Mouse (Mus musculus) right cerebral cortex, postnatal 14 days (tissue): ENCODE measurements around the gene Podn.
A peak's percentile ranks its signal among the peaks of the same experiment; 100 is the strongest.

Source experiments
- DNase-seq: peaks from one replicate; pipeline ENCODE4 v3.0.0; 2022

Gene Podn

DNA sequence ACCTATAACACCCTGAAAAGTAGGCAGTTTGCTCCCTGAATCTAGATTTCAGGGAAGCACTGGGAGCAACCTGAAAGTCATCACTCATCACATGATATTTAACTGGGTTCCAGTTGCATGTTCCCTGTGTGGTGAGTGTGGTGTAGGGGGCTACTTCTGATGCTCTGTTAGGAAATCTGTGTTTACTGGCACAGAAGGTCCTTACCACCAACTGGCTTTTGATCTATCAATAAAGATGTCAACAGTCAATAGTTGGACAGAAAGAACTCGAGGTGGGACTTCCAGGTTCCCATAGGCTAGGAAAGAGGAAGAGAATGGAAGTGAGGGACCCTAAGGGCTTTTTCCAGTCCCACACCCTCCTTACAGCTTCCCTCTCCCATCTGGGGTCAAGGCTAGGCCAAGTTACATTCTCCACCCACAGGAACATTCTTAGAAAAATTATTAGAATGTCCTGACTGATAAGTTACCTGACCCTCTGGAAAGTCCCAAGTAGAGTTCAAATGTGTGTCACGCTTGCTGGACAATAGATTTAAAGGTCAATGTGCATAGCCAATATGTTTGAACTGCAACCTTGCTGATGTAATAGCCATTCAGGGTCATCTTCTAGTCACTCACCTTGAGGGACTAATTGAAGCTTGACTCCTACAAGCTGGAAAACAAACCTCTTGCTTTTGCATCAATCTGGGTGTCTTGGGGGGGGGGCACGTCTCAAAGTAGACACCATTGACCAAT, 18.9 kb downstream of the Podn start:
- DNase-seq: no peak

DNA sequence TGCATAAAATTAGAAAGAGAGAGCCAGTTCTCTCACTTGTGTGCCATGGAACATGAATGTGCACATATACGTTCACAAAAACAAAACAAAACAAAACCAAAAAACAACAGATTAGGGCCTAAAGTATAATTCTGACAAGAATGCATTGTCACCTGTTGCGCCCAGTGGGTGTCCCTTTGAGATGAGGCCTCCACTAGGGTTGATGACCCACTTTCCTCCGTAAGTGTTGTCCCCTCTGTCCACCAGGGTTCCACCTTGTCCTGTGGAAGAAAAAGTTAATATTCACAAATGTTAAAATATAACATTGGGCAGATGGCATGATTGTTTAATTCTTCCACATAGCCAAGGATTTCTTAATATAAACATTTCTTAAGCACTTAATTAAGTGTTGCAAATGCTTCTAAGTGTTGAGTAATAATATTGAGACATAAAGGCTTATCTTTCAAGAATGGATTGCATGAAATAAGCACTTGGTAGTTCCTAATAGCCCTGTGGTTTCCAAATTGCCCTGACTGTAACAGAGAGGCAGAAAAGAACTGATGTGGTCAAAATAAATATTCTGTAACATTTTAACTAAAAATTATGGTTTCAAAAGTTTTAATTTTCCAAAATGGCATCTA, 21.9 kb downstream of the Podn start:
- DNase-seq: no peak

DNA sequence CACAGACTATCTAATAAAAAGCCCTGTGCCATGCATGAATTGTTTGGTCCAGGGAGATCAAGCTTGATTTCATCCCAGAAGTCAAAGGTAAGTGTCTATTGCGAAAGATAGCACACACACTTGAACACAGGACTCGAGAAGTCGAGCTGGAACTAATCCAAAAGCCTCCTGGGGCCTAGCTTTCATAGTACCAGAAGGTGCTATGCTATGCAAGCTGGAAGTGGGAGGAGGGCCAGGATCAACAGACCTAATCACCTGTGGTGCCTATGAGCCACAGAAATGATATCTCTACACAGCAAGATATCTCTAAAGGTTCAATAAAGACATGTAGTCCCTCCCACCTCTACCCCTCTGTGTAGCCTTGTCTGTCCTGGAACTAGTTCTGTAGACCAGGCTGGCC, 24.2 kb downstream of the Podn start:
- no peak for DNase-seq

DNA sequence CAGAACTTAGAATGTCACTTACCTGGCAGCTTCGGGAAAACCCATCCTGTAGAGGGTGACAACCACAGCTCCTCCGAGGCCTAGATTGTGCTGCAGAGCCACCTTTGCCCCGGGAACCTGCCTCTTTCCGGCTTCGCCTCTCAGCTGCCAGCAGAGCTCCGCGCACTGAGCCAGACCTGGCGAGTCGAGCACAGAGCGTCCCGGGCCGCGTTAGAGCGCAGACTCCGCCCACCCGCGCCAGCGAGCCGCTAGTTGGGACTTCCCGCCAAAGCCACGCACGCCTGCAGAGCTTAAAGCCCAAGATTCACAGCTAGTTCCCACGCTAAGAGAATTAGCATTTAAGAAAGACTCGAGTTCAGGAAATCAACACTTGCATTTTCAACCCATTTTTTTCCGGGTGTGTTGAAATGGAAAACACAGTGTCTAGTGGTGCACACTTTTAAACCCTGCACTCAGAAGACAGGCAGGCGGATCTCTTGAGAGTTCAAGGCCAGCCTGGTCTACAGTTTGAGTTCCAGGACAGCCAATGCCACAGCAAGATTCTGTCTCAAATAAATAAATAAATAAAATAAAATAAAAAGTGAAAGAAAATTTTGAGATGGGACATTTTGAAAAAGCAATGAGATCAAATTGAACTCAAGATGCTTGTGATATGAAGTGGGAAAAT, 24.9 kb downstream of the Podn start:
- peak; percentile 94 for DNase-seq

DNA sequence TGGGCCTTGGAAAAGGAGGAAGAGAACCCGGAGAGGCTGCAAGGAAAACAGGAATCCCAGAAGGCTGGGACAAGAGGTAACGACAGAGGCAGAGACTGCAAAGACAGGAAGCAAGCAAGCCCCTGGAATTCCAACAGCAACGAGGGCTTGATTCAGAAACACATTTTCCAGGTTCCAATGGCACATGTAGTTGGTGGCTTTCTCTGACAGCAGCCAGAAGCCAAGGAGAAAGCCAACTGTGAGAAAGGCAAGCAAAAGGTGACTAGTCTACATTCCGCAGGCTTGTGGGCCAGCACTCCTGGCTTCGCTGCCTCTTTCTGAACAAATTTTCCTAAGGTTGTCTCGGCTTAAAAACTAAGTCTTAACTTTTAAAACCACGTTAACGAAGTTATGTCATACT, 25.5 kb downstream of the Podn start:
- no peak for DNase-seq

DNA sequence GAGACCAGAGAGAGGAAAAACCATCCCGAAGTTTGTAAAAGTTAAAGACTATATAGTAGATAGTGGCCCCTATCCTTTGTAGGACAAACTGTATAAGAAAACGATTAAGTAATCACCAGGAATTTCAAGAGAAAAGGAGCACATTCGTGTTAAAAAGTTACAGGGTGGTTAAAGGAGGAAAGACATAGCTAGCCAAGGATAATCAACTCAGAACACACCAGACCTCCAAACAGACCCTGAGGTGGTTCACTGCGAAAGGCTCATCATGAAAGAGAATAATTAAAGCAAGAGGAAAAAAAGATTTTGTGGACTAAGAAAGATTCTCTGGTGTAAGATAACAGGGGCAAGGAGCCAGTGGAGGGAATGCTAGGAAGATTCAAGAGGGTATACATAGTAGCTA, 26.0 kb downstream of the Podn start:
- no peak for DNase-seq

DNA sequence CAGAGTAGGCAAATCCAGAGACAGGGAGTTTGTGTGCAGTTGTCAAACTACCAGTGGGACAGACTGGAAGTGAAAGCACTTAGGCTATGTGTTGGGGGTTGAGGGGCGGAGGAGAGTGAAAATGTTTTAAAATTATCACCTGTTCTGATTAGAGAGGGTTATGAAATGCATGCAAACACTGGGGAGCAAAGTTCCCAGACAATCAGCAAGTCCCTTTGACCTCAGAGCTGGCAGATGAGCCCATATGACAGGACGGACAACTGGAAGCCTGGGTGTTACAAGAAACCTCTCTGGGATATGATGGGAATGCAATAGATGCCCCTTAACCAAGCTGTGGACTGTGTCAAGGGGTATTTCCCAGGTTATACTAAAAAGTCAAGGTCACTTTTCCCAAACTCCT, 28.2 kb downstream of the Podn start:
- DNase-seq: no peak

DNA sequence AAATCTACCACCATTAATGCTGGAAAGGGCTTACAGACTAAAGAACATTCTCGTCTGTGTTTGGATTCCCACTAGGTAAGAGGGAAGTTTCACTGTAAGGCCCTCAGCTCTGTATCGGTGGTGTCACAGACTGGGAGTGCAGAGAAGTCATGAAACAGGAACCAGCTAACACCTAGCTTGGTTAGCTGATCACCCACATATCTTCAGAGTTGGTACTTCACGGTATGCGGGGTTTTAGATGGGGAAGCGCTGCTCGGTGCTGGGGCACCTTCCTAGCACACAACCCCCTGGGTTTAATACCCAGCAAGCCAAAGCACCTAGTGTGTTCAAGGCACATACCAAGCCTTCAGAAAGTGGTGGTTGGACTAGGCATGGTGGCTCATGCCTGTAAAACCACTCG, 29.0 kb downstream of the Podn start:
- no peak for DNase-seq

DNA sequence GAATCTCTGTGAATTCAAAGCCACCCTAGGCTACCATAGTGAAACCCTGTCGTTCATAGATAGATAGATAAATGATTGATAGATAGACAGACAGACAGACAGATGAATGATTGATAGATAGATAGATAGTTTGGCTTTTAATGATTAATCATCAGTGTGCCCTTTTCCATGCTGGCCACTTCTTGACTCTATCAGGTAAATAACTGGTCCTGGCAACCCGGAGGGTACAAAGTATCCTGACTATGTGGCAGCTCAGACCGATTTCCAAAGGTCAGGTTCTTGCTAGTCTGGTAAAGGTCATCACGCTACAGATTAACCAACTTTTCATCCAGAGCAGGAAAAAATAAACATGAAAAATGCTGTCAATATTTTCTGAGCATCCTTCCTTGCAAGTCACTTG, 29.7 kb downstream of the Podn start:
- DNase-seq: no peak

DNA sequence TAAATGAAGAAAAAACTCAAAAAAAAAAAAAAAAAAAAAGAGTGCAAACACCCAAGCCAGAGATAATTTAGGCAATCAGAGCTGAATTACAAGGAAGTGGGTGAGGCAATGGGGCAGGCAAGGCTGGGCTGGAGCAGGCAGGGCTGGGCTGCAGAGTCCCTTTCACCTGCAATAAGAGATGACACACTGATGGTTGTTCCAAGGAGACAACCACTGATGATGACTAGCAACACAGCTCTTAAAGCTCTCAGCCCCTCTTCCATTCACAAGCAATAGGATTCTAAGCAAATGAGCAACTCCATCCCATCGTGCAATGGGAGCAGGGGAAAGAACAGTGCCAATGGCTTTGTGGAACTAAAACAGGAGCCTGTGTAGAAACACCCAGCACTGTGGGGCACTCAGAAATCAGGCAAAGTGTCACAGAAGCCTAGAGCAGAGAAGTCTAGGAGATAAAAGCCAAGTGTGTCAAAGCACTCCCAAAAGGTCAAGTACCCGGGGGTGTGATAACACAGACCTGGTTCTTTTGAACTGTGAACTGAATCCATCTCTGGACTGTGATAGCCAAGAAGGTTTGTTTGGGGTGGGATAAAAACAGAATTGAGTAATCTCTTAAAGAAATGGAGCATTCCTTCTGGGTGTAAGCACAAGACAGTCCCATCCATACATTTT, 30.9 kb downstream of the Podn start:
- no peak for DNase-seq

DNA sequence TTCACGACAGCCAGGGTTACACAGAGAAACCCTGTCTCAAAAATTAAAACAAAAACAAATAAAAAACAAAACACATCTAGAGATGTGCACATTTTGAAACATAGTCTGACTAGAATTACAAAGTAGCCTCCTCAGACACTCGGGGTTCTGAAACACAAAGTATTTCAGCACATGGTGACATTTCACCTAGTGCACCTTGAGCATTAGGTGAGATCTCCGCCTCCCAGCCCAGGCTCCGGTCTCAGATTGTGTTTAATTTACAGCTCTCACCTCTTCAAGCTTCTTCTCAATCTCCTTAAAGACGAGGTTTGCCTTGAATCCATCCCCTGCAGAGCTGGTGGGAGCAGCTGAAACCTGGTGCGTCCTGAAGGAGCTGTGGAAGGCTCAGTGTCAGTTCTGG, 32.6 kb downstream of the Podn start:
- DNase-seq: no peak

DNA sequence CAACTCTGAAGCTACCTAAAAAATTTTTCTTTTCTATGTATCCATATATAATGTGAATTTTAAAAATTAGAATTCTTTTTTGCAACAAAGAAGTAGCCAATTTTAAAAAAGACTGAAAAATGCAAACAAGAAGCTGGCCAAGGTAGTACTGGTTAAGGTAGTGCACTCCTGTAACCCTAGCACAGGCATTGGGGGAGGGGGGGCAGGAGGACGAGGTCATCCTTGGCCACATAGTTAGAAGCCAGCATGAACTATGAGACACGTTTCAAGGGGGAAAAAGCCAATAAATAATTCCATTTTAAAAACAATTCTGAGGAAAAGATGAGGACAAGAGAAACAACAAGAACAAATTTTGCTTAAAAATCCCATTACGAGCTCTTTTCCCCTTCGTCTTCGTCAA, 33.7 kb downstream of the Podn start:
- DNase-seq: no peak

DNA sequence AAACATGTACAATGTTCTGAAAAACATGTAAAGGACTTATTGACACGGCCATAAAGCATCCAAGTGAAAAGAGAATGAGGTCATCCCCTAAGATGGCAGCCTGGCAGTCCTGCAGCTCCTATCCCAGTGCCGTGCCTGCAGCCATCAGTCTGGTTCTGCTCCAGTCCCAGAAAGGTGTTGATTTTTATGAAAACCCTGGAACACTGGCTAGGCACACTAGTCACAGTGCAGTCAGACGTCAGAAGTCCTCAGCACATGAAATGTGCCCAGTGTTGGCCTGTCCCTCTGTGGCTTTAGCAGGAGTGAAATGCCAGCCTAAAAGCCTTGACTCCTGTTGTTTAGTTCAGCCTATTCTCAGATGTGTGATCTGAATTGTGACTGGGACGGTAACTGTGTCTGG, 35.5 kb downstream of the Podn start:
- DNase-seq: no peak

DNA sequence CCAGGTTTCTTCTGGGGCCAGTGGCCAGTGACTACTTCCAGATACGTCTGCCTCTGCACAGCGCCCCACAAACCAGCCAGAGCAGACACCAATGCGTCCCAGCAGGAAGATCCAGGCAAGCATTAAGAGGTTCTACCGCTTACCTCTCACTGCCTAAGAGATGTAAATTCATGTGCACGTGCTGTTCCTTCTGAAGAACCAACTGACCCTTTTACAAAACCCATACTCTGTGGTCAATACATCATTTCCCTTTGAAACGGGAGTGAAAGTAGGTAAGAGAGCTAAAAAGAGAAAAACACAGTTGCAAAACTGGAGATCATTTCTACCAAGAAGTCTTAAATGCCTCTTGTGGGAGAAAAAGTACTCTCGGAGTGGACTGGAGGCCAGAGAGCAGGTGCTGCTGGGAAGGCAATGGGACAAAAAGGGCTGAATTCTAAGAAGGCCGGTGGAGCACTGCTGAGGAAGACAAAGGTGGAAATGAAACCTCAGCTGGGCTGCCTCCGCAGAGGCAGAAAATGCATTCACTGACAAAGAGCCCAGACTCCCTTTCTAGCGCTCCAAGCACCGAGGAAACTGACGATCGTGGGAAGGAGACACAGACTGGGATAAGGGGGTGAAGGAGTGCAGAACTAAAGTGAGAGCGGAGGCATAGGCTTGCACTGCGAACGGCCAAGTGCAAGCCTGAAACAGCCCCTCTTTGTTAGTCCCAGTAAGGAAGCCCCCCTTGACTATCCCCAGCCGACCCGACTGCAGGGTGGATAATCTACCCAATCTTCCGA, 36.5 kb downstream of the Podn start:
- no peak for DNase-seq

DNA sequence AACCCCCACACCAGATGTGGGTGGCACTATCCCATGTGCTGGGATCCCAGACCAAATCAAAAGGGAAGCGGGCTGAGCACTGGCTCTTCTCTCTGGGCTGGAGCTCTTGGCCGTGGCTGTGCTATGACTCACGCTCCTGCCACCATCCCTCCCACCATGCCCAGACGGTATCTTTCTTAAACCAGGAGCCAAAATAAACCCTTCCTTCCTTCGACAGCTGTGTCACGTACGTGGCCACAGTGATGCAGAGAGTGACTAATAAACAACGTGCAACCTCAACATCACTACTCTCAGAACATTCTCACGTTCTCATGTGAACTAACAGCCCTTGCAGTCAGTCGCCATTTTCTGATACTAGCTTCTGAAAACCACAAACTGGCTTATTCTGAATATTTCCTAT, 38.1 kb downstream of the Podn start:
- DNase-seq: peak; percentile 31

DNA sequence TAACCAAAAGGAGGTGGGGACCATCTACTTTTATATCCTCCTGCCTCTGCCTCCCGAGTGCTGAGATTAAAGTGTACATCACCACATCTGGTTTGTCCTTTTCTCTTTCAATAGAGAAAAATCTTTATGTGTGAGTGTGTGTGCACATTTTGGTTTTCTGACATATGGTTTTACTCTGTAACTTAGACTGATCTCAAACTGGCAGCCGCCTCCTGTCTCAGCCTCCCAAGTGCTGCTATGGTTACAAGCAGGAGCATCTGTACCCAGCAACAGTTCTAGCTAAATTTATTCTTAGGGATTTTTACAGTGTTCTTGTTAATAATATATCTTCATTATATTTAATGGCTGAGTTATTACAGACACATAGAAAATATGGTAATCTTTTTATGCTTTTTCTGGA, 39.0 kb downstream of the Podn start:
- DNase-seq: no peak

DNA sequence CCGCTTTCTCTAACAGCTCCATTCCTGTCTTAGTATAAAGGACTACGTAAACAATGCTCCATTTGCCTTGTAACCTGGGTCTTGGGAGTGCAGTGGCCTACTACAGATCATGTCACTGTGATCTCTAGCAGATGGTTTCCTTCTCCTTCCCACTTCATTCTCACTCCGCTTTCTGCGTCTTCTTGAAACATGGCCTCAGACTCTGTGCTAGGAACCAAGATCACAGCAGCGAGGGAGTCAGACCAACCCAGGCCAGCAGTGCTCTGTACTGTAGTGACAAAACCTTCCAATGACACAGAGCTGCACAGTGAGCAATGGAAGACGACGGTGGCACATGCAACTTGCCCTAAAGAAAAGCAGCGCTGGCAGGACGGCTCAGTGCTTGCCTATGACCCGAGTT, 40.4 kb downstream of the Podn start:
- DNase-seq: no peak

DNA sequence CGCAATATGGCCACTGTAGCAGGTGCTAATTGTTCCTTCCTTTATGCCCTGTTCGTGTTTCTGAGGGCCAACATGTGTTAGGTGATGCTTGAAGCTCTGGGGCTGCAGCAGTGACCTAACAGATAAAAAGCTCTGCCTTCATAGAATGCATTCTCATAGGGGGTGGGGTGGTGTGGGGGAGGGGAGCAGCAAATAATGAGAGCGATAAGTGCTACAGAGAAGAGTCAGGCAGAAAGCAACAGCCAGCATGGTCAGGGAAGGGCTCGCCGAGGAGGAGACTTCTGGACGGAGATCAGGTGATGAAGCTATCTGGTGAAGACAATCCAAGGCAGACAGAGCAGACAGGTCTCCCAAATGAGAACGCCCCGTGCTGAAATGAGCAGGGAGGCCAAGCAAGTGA, 43.6 kb downstream of the Podn start:
- DNase-seq: no peak

DNA sequence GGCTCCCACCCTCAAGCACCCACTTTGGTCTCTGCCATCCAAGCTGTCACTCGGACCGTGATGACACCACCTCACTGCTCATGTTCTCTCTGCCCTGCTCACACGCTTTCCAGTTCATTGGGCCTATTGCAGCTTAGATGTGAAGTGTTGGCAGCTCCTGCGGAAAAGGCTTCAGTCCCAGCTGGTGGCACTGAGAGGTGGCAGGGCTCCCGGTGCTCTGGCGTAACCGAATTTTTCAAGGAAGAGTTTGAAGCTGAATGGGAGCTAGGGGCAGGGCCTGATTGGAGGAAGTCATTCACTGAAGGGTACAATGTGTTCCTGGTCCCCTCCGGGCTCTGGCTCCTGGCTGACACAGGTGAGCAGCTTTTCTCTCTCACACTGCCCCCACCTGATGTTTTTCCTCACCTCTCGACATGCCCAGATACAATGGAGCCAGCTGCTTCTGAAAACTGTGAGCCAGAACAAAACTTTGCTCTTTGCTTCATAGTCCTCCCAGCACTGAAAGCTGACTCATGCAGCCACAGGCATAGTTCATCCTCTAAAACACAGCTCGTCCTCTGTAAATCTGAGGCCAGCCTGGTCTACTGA, 44.5 kb downstream of the Podn start:
- DNase-seq: no peak

DNA sequence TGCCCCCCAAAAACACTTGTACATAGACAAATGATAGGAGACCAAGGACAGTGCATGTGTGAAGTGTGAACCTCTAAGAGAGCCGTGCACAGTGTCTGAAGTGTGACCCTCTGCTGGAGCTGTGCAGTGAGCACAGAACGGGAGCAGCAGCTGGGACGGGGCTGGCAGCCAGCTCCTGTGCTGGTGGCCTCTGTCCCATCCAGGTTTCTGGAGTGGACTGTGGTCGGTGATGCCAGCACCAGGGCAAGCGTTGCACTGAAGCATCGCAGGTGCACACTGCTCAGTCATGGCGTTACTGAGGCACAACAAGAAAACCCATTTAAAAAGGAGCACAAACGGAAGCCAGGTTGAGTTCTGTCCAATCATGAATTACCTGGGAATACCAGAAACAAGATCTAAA, 50.1 kb downstream of the Podn start:
- no peak for DNase-seq

DNA sequence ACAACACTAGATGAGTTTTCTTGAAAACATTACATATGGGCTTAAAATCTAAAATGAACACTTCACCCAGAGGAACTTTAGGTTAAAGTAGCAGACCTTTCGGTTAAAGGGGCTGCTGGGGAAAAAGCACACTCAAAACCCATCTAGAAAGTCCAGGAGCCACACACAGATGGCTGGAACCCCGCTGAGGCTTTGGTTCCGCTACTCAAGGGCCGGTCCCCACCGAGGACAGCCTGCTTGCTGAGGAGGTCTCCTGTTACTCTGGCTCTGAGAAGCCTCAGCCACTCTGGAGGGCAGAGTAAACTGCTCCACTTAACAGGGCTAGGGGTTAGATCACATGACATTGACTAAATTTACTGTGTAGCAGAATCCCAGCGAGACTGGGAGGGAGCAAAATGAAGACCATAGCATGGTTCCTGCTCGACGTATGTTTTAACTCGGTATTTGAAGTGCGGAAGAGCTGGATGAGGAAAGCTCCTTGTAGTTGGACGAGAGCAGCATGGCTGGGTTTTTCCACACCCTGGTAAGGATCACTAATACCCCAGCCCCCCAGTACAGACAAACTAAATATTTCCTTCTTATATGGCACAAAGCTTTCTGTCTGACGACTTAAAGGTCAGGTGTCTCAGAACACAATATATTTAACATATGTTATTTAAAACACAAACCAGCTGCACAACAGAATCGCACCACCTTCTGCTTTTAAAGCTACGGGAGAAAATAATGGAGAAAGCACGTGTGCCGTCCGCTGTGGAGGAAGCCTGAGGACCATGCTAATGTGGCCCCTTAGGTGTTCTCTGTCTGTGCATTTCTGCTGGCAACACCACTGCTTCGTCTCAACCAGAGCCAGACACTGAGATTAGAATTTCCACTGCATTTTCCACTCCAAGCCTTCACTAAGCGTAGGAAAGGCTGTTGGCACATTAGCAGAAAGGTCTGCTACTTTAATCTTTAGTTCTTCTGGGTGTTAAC, 50.8 kb downstream of the Podn start:
- DNase-seq: no peak

DNA sequence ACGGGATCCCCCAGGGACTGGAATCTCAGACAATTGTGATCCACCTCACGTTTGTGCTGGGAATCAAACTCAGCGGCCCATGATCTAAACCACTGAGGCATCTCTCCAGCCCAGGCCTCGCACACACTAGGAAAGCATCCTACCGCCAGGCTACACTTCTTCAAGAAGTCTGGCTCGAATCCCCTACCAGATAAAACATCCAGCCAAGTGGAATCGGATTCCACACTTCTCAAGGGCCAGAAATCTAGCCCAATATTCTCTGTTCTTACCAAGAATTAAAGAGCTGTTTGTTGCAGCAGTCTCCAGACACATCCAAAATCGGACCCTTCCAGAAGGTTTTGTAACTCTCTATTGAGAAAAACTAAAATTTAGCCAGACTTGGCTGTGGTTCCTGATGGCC, 59.2 kb downstream of the Podn start:
- no peak for DNase-seq
